Mouse (Mus musculus) ES-CJ7 (cell line): Measurements from ENCODE around the gene Tomm5.
"Not testable (repeated sequence)": the region's sequence is repeated elsewhere in the genome, so short reads cannot be mapped to it uniquely, and the experiment has no call there.

ENCODE experiments used
- DNase-seq: peaks from one replicate; pipeline ENCODE4 v3.0.0; 2011; ENCODE audit warnings: low read depth, low spot score

The Tomm5 gene

GRCm38 (mm10) chr4:45107601-45108277 is at the start of gene Tomm5:
Gene Tomm5, minus strand, starts transcription at chr4:45108114.
- peak; percentile 97 for DNase-seq

- DNase-seq, result no peak
These were observed 48.5 kb upstream of the Tomm5 start for GRCm38 (mm10) chr4:45156433-45156832.

- no peak for DNase-seq
These were observed 35.1 kb upstream of the Tomm5 start for GRCm38 (mm10) chr4:45143005-45143404.

- no peak for DNase-seq
These were observed 34.5 kb upstream of the Tomm5 start for GRCm38 (mm10) chr4:45142411-45142810.

- no peak for DNase-seq
These were observed 33.9 kb upstream of the Tomm5 start for GRCm38 (mm10) chr4:45141835-45142234.

- no peak for DNase-seq
These were observed 29.7 kb upstream of the Tomm5 start for GRCm38 (mm10) chr4:45137636-45138035.

- DNase-seq, result no peak
These were observed 26.6 kb upstream of the Tomm5 start for GRCm38 (mm10) chr4:45134471-45134870.

GRCm38 (mm10) chr4:45131021-45131420 is 23.1 kb upstream of the Tomm5 start:
- DNase-seq, result no peak

GRCm38 (mm10) chr4:45121311-45121710 is 13.4 kb upstream of the Tomm5 start:
- no peak for DNase-seq

- peak; percentile 89 for DNase-seq
These were observed 669 bp upstream of the Tomm5 start for GRCm38 (mm10) chr4:45108456-45109110.

- peak; percentile 66 for DNase-seq
These were observed 848 bp downstream of the Tomm5 start for GRCm38 (mm10) chr4:45107066-45107465.

- DNase-seq, result peak; percentile 67
These were observed 1.5 kb downstream of the Tomm5 start for GRCm38 (mm10) chr4:45106409-45106808.

GRCm38 (mm10) chr4:45097198-45097872 is 10.6 kb downstream of the Tomm5 start:
- peak; percentile 78 for DNase-seq

GRCm38 (mm10) chr4:45084895-45085290 is 23.0 kb downstream of the Tomm5 start:
- no peak for DNase-seq

- DNase-seq, result peak; percentile 94
These were observed 23.7 kb downstream of the Tomm5 start, which contains the start of gene Fbxo10 for GRCm38 (mm10) chr4:45084021-45084894. Gene Fbxo10, minus strand, starts transcription at chr4:45084604.

GRCm38 (mm10) chr4:45083487-45083886 is 24.4 kb downstream of the Tomm5 start:
- no peak for DNase-seq

GRCm38 (mm10) chr4:45082951-45083350 is 25.0 kb downstream of the Tomm5 start:
- no peak for DNase-seq

GRCm38 (mm10) chr4:45081041-45081440 is 26.9 kb downstream of the Tomm5 start:
- not testable (repeated sequence) for DNase-seq

GRCm38 (mm10) chr4:45073544-45073943 is 34.4 kb downstream of the Tomm5 start:
- no peak for DNase-seq

GRCm38 (mm10) chr4:45072261-45072973 is 35.5 kb downstream of the Tomm5 start:
- no peak for DNase-seq

GRCm38 (mm10) chr4:45067742-45068141 is 40.2 kb downstream of the Tomm5 start:
- DNase-seq, result no peak
